Mouse (Mus musculus) central nervous system, embryonic 18 days (tissue): ENCODE data around the gene Gm3187. TPM values are rescaled to one million over a fixed set of nuclear protein-coding genes. Genes with fewer than 3 reads are reported as not detected.

Experiments used
- polyA plus RNA-seq: library from polyadenylated mRNA; depleted of rRNA; stranded (reverse); fragments of >200 nt; gene quantifications from 2 replicates; pipeline ENCODE4 v1.2.3, GENCODE M21; 2012; rRNA removed

Gene Gm3187
- 0.12 TPM in 1 of 2 replicates, not detected in the other for polyA plus RNA-seq

GRCm38 (mm10) chr14:5483907-5484306 is at the start of gene Gm3187:
Gm3187 (plus strand) TSS chr14:5484207.

GRCm38 (mm10) chr14:5455367-5455766 is 28.6 kb upstream of the Gm3187 start, which contains the start of gene Gm3194:
Gm3194 (minus strand) TSS chr14:5455467.

GRCm38 (mm10) chr14:5477730-5478129 is 6.3 kb upstream of the Gm3187 start, which contains the start of gene Gm8246:
Gm8246 (minus strand) TSS chr14:5477830.

GRCm38 (mm10) chr14:5501374-5501773 is 17.4 kb downstream of the Gm3187 start, which contains the start of gene Gm3488:
Gm3488 (plus strand) TSS chr14:5501674.

GRCm38 (mm10) chr14:5538196-5538595 is 54.2 kb downstream of the Gm3187 start, which contains the start of gene Gm3532:
Gm3532 (plus strand) TSS chr14:5538496.

Other genes starting within 250 kb of the Gm3187 start
- gene Gm3526, start 223.6 kb upstream of the Gm3187 start, polyA plus RNA-seq = not detected in 2 replicates
- not detected in 2 replicates for gene Gm3542, start 149.3 kb upstream of the Gm3187 start, polyA plus RNA-seq
- 3.0 and 4.6 TPM in 2 replicates for gene Gm3500, start 95.2 kb upstream of the Gm3187 start, polyA plus RNA-seq
- 0.23 and 5.4 TPM in 2 replicates for gene Gm3194, start 28.7 kb upstream of the Gm3187 start, polyA plus RNA-seq
- 0.04 TPM in 1 of 2 replicates, not detected in the other for gene Gm8246, start 6.4 kb upstream of the Gm3187 start, polyA plus RNA-seq
- gene Gm3488, start 17.5 kb downstream of the Gm3187 start, polyA plus RNA-seq = 18.5 and 20.0 TPM in 2 replicates
- 0.14 and 0.20 TPM in 2 replicates for gene Gm3532, start 54.3 kb downstream of the Gm3187 start, polyA plus RNA-seq
- not detected in 2 replicates for gene Gm8265, start 148.8 kb downstream of the Gm3187 start, polyA plus RNA-seq
- gene Gm9603, start 203.2 kb downstream of the Gm3187 start, polyA plus RNA-seq = not detected in 2 replicates